Mouse (Mus musculus) E14TG2a.4 (cell line): ENCODE data around the gene Paqr3.

Experiments used
- H3K27me3 ChIP-seq: 2 replicates; pipeline ENCODE4 v1.6.1; 2014; ENCODE audit warnings: low read length, control low read depth; ENCODE audit not compliant: insufficient read depth
- H3K36me3 ChIP-seq: 2 replicates; pipeline ENCODE4 v1.6.1; 2014; ENCODE audit warnings: low read length, control low read depth; ENCODE audit not compliant: insufficient read depth
- H3K4me1 ChIP-seq: replicated peaks from 2 replicates; pipeline ENCODE4 v1.6.1; 2014; ENCODE audit warnings: low read depth, low read length, control low read depth
- H3K4me3 ChIP-seq: replicated peaks from 2 replicates; pipeline ENCODE4 v1.5.1; 2014; ENCODE audit warnings: mild to moderate bottlenecking, low read length
- H3K9me3 ChIP-seq: 2 replicates; pipeline ENCODE4 v1.6.1; 2014; ENCODE audit warnings: low read length, control low read depth
- CTCF ChIP-seq: conservative IDR thresholded peaks from 2 replicates; pipeline ENCODE4 v1.5.1; 2014; ENCODE audit warnings: low read length
- NANOG ChIP-seq: IDR thresholded peaks from 2 replicates; pipeline ENCODE4 v1.6.1; 2014; ENCODE audit warnings: borderline replicate concordance, low read length, mixed read lengths
- POU5F1 ChIP-seq: IDR thresholded peaks from 2 replicates; pipeline ENCODE4 v1.6.1; 2014; ENCODE audit warnings: low read length, borderline replicate concordance

The Paqr3 gene

DNA sequence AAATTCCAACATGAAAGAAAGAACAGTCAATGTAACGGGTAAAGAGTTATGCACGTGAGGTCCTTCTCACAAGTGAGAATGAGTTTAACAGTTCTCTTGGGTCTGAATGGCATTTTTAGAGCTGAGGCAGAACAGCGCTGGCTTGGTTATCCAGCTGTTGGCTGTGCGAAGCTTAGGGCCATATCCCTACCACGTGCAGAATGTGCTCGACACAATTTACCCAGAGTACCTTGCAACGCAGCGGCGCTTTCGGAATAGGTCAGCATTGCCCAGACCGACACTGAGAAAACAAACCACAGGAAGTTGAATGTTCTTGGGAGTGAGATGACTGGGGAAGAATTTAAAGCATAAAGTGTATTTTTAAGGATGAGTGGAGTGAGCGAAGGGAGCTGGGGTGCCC is 13.6 kb upstream of the Paqr3 start:
- TF ChIP-seq CTCF (no peak), NANOG (no peak), POU5F1 (no peak)
- no peaks in the 10 kb centered on the region for H3K9me3 ChIP-seq

DNA sequence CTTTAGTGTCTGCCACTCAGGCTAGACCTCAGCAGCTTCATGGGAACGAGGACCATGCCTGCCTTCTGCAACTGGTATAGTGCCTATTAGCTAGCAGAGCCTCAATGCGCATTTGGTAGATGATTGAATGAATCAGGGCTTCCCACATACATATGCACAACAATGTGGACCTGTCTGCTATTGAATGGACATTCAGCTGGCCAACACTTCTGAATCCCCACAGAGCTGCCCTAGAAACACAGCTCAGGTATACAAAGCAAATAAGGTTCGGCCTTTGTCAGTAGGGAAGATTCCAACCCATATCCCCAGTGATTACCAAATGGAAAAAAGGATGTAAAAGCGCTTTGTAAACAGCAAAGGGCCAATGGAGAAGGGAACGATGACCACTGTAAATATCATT is 699 bp downstream of the Paqr3 start:
- TF ChIP-seq CTCF (no peak), NANOG (no peak), POU5F1 (no peak)
- H3K4me3 ChIP-seq: peak overlapping the region; percentile 91
- peaks cover 8% of the 10 kb centered on the region; the same call in 1 of the 2 replicates for H3K27me3 ChIP-seq
- peaks cover 13% of the 10 kb centered on the region for H3K4me1 ChIP-seq
- H3K36me3 ChIP-seq: peaks cover 24% of the 10 kb centered on the region
- no peaks in the 10 kb centered on the region for H3K9me3 ChIP-seq

More for the DNA sequence above, 13.6 kb upstream of the Paqr3 start:
- Histone ChIP-seq H3K27me3 (no peaks in the 10 kb centered on the region), H3K4me1 (no peaks in the 10 kb centered on the region), H3K4me3 (no peak overlapping the region), H3K36me3 (no peaks in the 10 kb centered on the region)

DNA sequence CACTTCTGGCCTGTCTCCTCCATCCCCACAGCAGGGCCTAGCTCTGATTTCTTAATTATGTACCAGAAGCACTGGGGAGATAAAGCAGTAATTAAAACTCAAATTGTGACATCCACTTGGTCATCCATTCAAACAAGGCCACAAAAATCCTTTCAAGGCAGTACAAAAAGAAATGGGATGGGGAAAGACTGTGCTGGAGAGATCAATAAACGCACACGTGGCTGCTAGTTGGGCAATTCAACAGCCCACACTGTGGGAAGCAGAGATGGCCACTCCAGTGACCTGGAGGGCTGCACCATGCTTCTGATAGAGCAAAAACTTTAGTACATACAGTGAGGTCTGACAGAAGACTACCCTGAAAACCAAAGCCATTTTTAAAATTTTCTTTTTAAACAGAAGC is 1.3 kb downstream of the Paqr3 start:
- peaks cover 29% of the 10 kb centered on the region for H3K36me3 ChIP-seq
- H3K27me3 ChIP-seq: peaks cover 8% of the 10 kb centered on the region; the same call in 1 of the 2 replicates
- peaks cover 13% of the 10 kb centered on the region for H3K4me1 ChIP-seq
- TF ChIP-seq NANOG (no peak), CTCF (no peak), POU5F1 (no peak)
- H3K4me3 ChIP-seq: peak overlapping the region; percentile 91; the same call in 1 of the 2 replicates
- no peaks in the 10 kb centered on the region for H3K9me3 ChIP-seq

DNA sequence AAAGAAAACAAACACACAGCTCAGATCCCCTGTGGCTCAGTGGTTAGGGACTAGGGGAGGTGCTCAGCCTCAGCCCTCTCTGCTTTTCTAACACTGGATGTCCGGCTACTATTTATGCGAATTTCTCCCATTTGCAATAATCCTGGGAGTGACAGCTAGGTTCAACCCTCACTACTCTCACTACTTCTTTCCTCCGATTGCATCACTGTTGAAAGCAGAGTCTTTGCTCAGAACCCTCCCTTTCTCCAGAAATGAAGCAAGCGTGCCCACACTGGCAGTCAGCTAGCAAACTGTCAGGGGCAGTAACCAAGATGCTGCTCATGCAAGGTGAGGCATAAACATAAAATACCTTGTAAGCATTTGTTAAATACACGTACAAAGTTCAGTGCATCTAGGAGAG is 3.1 kb downstream of the Paqr3 start:
- no peak overlapping the region for H3K4me3 ChIP-seq
- peaks cover 13% of the 10 kb centered on the region for H3K4me1 ChIP-seq
- no peak for TF ChIP-seq POU5F1
- TF ChIP-seq CTCF: no peak
- no peak for TF ChIP-seq NANOG
- no peaks in the 10 kb centered on the region for H3K9me3 ChIP-seq
- H3K27me3 ChIP-seq: peaks cover 8% of the 10 kb centered on the region; the same call in 1 of the 2 replicates
- H3K36me3 ChIP-seq: peaks cover 32% of the 10 kb centered on the region

DNA sequence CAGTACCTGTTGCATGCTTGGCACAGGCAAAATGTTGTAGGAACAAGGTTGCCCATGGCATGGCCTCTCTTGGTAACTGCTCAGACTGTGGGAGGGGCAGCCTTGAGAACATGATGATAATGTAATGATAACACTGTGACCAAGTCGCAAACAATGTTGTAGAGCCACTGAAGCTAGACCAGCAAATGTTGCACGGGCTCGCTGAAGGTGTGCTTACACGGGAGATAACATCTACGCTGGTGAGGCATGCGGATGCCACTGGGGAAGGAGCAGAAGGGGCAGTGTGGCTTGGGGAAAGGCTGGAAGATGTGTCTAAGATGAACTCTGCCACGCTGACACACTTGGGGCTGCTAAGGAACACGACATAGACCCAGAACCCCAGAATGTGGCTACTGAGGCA is 11.4 kb downstream of the Paqr3 start:
- Histone ChIP-seq H3K36me3 (peaks cover 40% of the 10 kb centered on the region), H3K27me3 (no peaks in the 10 kb centered on the region), H3K4me1 (peaks cover 13% of the 10 kb centered on the region; the same call in 1 of the 2 replicates), H3K4me3 (no peak overlapping the region), H3K9me3 (no peaks in the 10 kb centered on the region)
- no peak for TF ChIP-seq POU5F1
- TF ChIP-seq NANOG: no peak
- TF ChIP-seq CTCF: no peak

DNA sequence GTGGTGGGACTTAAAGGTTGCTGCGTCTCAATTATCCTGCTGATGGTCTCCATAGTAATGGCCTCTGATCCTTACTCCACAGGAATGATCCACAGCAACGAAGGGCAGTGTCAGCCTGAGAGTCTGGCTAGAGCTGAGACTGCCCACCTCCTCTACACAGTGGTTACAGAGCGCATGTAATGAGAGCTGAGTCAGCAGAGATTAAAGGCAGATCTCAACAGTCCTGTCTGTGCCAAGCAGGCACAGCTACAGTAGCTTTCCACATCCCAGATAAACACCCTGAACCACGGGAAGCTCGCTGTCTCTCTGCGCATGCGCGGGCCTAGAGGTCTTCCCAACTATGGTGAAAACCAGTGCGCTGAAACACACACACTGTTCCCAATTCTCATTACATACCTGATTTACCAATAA is 13.8 kb downstream of the Paqr3 start:
- Histone ChIP-seq H3K4me1 (peaks cover 19% of the 10 kb centered on the region), H3K27me3 (no peaks in the 10 kb centered on the region), H3K4me3 (no peak overlapping the region), H3K36me3 (peaks cover 41% of the 10 kb centered on the region), H3K9me3 (no peaks in the 10 kb centered on the region)
- no peak for TF ChIP-seq CTCF
- no peak for TF ChIP-seq NANOG
- TF ChIP-seq POU5F1: no peak

DNA sequence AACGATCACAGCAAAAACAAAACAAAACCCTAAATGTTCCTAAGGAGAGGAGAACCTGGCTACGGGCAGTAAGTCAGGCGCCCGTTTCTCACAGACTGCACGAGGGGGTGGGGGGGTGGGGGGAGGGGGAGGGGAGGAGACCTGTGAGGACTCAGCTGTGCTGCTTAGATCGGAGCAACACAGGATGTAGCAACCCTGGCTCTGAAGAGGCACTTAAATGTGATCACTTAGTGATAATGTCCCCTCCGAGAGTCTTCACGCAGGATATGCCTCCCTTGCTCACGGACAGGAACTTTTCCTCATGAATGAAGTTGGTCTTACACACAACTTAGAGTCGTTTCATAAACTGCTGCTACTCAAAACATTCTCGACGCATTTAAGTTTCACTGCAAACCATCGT is 16.1 kb downstream of the Paqr3 start:
- no peaks in the 10 kb centered on the region for H3K9me3 ChIP-seq
- TF ChIP-seq CTCF: no peak
- no peak for TF ChIP-seq NANOG
- H3K4me3 ChIP-seq: no peak overlapping the region
- H3K36me3 ChIP-seq: peaks cover 30% of the 10 kb centered on the region
- H3K4me1 ChIP-seq: peaks cover 30% of the 10 kb centered on the region
- H3K27me3 ChIP-seq: no peaks in the 10 kb centered on the region

DNA sequence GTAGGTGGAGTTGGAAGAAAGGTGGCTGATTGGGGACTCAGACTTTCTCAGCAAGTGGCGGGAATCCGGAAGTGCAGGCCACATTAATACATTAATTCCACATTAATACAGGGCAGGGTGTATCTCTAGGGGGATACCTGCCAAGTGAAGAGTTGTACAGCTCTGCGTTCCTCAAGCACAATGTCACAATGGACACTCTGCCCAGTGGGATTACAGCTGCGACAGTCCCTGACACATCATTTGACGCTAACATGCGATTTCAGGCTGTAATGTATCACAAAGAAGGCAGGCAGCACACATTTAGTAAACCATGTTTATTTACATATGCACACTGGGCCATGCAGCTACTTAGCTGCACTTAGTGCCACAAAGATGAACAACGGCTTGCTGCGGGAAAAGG is 18.4 kb downstream of the Paqr3 start:
- H3K4me1 ChIP-seq: peaks cover 46% of the 10 kb centered on the region
- peaks cover 15% of the 10 kb centered on the region for H3K36me3 ChIP-seq
- H3K27me3 ChIP-seq: no peaks in the 10 kb centered on the region
- TF ChIP-seq NANOG: no peak
- TF ChIP-seq POU5F1: no peak
- TF ChIP-seq CTCF: no peak
- no peaks in the 10 kb centered on the region for H3K9me3 ChIP-seq
- H3K4me3 ChIP-seq: no peak overlapping the region
